Mouse (Mus musculus): ENCODE measurements around the gene Gpr39.

Gpr39 gene

GRCm38 (mm10) chr1:125808426-125808825, 131.6 kb downstream of the Gpr39 start:
- no peak for DNase-seq (ENCODE audit: low read depth, low spot score)

GRCm38 (mm10) chr1:125813141-125813782, 136.5 kb downstream of the Gpr39 start:
- DNase-seq (ENCODE audit: low read depth, low spot score), result no peak

GRCm38 (mm10) chr1:125821101-125821500, 144.3 kb downstream of the Gpr39 start:
- no peak for DNase-seq (ENCODE audit: low read depth, low spot score)

GRCm38 (mm10) chr1:125823611-125824010, 146.8 kb downstream of the Gpr39 start:
- DNase-seq (ENCODE audit: low read depth, low spot score), result no peak

- no peak for DNase-seq (ENCODE audit: low read depth, low spot score)
Observed at GRCm38 (mm10) chr1:125837507-125837906, 160.7 kb downstream of the Gpr39 start.

GRCm38 (mm10) chr1:125839746-125840392, 163.1 kb downstream of the Gpr39 start:
- no peak for DNase-seq (ENCODE audit: low read depth, low spot score)

- no peak for DNase-seq (ENCODE audit: low read depth, low spot score)
Observed at GRCm38 (mm10) chr1:125854646-125855045, 177.9 kb downstream of the Gpr39 start.

- no peak for DNase-seq (ENCODE audit: low read depth, low spot score)
Observed at GRCm38 (mm10) chr1:125858631-125859030, 181.8 kb downstream of the Gpr39 start.

- DNase-seq (ENCODE audit: low read depth, low spot score), result no peak
Observed at GRCm38 (mm10) chr1:125870056-125870455, 193.3 kb downstream of the Gpr39 start.

GRCm38 (mm10) chr1:125893158-125893557, 216.4 kb downstream of the Gpr39 start:
- DNase-seq (ENCODE audit: low read depth, low spot score), result no peak

- DNase-seq (ENCODE audit: low read depth, low spot score), result no peak
Observed at GRCm38 (mm10) chr1:125910211-125910870, 233.5 kb downstream of the Gpr39 start.

- no peak for DNase-seq (ENCODE audit: low read depth, low spot score)
Observed at GRCm38 (mm10) chr1:125910871-125911265, 234.1 kb downstream of the Gpr39 start.

- DNase-seq (ENCODE audit: low read depth, low spot score), result no peak
Observed at GRCm38 (mm10) chr1:125911337-125911900, 234.6 kb downstream of the Gpr39 start.

- DNase-seq (ENCODE audit: low read depth, low spot score), result no peak
Observed at GRCm38 (mm10) chr1:125911901-125912445, 235.2 kb downstream of the Gpr39 start.

GRCm38 (mm10) chr1:125912601-125913600, 236.1 kb downstream of the Gpr39 start, which contains the start of gene Lypd1:
Gene Lypd1 (minus strand): TSS chr1:125913101.
- DNase-seq (ENCODE audit: low read depth, low spot score), result no peak

- no peak for DNase-seq (ENCODE audit: low read depth, low spot score)
Observed at GRCm38 (mm10) chr1:125920696-125921095, 243.9 kb downstream of the Gpr39 start.

- DNase-seq (ENCODE audit: low read depth, low spot score), result no peak
Observed at GRCm38 (mm10) chr1:125923062-125923461, 246.3 kb downstream of the Gpr39 start.
